Mouse (Mus musculus): Measurements from ENCODE around the gene Gm3002.
"Not testable (repeated sequence)": the region's sequence is repeated elsewhere in the genome, so short reads cannot be mapped to it uniquely, and the experiment has no call there.

Gm3002 gene

GRCm38 (mm10) chr14:3809774-3810173 is at the start of gene Gm3002:
Gene Gm3002 (plus strand): TSS chr14:3810074.
- not testable (repeated sequence) for DNase-seq

GRCm38 (mm10) chr14:3845945-3846344 is 36.1 kb downstream of the Gm3002 start, which contains the start of gene Gm3033:
Gene Gm3033 (plus strand): TSS chr14:3846245.
- DNase-seq = not testable (repeated sequence)

- not testable (repeated sequence) for DNase-seq
Measured at GRCm38 (mm10) chr14:3883872-3884271, 74.0 kb downstream of the Gm3002 start, which contains the start of gene Gm2916. Gene Gm2916 (plus strand): TSS chr14:3884172.

GRCm38 (mm10) chr14:3931456-3931855 is 121.6 kb downstream of the Gm3002 start, which contains the start of gene Gm3029:
Gene Gm3029 (plus strand): TSS chr14:3931756.
- DNase-seq = not testable (repeated sequence)

- DNase-seq = not testable (repeated sequence)
Measured at GRCm38 (mm10) chr14:3963247-3963646, 153.4 kb downstream of the Gm3002 start, which contains the start of gene Gm3095. Gene Gm3095 (plus strand): TSS chr14:3963547.

- DNase-seq = not testable (repeated sequence)
Measured at GRCm38 (mm10) chr14:3998094-3998493, 188.2 kb downstream of the Gm3002 start, which contains the start of gene Gm3099. Gene Gm3099 (plus strand): TSS chr14:3998394.
